Mouse (Mus musculus) myocyte (in vitro differentiated cells): ENCODE results near the gene Wnt10b.

Experiments
- MAX ChIP-seq: IDR thresholded peaks from one replicate; pipeline ENCODE4 v1.6.1; 2011; ENCODE audit warnings: low read depth, mild to moderate bottlenecking, control low read depth
- POLR2A ChIP-seq: IDR thresholded peaks from one replicate; pipeline ENCODE4 v1.6.1; 2011; ENCODE audit warnings: low read depth, mild to moderate bottlenecking, control low read depth, moderate library complexity; ENCODE audit not compliant: insufficient read length
- USF1 ChIP-seq: IDR thresholded peaks from one replicate; pipeline ENCODE4 v1.6.1; 2011; ENCODE audit warnings: low read depth, mild to moderate bottlenecking, control low read depth, moderate library complexity

GRCm38 (mm10) chr15:98726079-98726478 lies 51.9 kb downstream of the Wnt10b start:
- TF ChIP-seq MAX (no peak), POLR2A (no peak), USF1 (no peak)
